Mouse (Mus musculus): ENCODE measurements at regions not wholly inside any gene's neighbourhood (a gene's known extent, or its start where the extent isn't known, plus 50 kb on each side); places are given as distances from the start of the nearest gene placed in this dataset. TPM values are rescaled to one million over a fixed set of nuclear protein-coding genes. Genes with fewer than 3 reads are reported as not detected.

Small RNA genes lying in the stretch of these regions (microRNA-seq; reads per million reads assigned to microRNA genes)
- not detected for gene Gm27684

All from forebrain, embryonic 16.5 days (tissue).